Mouse (Mus musculus): ENCODE data around the gene Stoml1.

DNA sequence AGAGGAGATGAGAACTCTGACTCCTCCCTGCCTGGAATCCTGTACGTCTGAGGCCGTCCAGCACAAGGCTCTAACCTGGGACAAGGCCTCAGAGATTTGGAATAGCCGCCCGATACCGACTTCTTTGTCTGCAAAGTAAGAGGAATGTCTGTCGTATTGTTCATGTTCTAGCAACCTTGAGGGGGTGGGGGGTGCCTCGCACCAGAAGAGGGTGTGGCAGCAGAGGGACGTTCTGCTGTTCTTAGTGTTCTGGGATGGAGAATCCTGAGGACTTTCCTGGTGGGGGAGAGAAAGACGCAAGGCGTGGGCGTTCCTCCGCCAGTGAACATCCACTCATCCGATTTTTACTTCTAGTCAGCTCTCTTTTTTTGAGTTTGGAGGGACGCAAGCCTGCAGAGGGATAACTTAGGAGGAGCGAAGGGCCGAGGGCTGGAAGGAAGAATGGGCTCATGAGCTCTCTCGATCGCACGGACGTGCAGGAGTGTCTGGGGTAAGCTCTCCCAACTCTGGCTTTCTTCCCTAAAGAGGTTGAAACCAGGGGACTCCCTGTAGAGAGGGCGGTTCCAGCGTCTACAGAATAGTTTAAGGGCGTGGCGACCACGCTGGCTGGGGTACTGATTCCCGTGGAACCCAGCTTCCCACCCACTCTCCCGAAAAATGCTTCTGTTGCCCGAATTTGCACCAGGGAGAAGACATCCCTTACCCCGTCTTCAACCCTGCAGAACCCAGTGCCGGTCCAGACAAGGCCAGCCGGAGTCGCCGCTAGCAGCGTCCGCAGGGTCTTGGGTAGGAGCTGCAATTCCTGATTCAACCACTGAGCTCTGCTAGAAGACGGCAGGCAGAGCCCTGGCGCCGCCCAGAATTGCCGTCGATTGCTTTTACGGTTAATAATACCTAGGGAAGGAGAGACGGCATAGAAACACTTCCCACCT is 49.2 kb upstream of the Stoml1 start, which contains the start of the genes Islr and Islr2:
- TF ChIP-seq ZNF384 (IDR thresholded peaks at IDR 0.05; ENCODE audit: low read depth, low read length) (no peak), MAFK (IDR thresholded peaks at IDR 0.05; ENCODE audit: insufficient read depth, low read depth, low read length) (no peak)

All from ES-E14 (cell line).